Mouse (Mus musculus) embryonic stem cell, embryonic (primary cell): ENCODE measurements around the gene Smoc1.

Experiments
- CTCF ChIA-PET, 4 experiments: fragments of 300-600 bp in 2 of 4; fragments of 350-600 bp in 2 of 4; sonication (Branson Sonifier 250); formaldehyde crosslinking; loops; one replicate each; lab custom pipeline; 2022; ENCODE audit warnings: inconsistent platforms in 2 of 4; lab: Charles Lee
- POLR2A ChIA-PET, 4 experiments: fragments of 300-600 bp in 2 of 4; fragments of 350-600 bp in 2 of 4; sonication (Branson Sonifier 250); formaldehyde crosslinking; loops; one replicate each; lab custom pipeline; 2022; ENCODE audit warnings: antibody characterized with exemption in 4 of 4, inconsistent platforms in 1 of 4; lab: Charles Lee

Gene Smoc1

GRCm38 (mm10) chr12:81013496-81013895, 13.1 kb upstream of the Smoc1 start:
- POLR2A ChIA-PET = interaction anchor here in 3 of 4 experiments (0.7 to 1.5 kb wide), 15 partner anchors 10 to 155 kb away, joined by 3 to 6 read pairs (median 3); partner anchors contain the start of genes Srsf5 (in 3 of the 3) and Smoc1 (in 2 of the 3)
- CTCF ChIA-PET = interaction anchor here in 2 of 4 experiments (0.6 to 1.1 kb wide), 2 partner anchors 9 to 567 kb away, joined by 4 read pairs; no protein-coding TSS in a partner anchor

GRCm38 (mm10) chr12:81017624-81018023, 9.0 kb upstream of the Smoc1 start:
- CTCF ChIA-PET = interaction anchor here in 2 of 4 experiments (0.6 to 1.6 kb wide), 4 partner anchors 9 to 890 kb away, joined by 3 to 7 read pairs (median 4); partner anchors contain the start of gene Smoc1 (in 1 of the 2)
- POLR2A ChIA-PET = interaction anchor here in 3 of 4 experiments (0.6 to 7.1 kb wide), 27 partner anchors 8 to 166 kb away, joined by 3 to 108 read pairs (median 7); partner anchors contain the start of genes Smoc1 (in 3 of the 3) and Srsf5 (in 2 of the 3)

GRCm38 (mm10) chr12:81018516-81019279, 7.9 kb upstream of the Smoc1 start:
- CTCF ChIA-PET = interaction anchor here in 3 of 4 experiments (0.6 to 1.6 kb wide), 5 partner anchors 8 to 282 kb away, joined by 3 to 9 read pairs (median 4); partner anchors contain the start of gene Smoc1 (in 1 of the 3)
- POLR2A ChIA-PET = interaction anchor here (0.5 to 7.1 kb wide), 50 partner anchors 8 to 781 kb away, joined by 3 to 108 read pairs (median 5); partner anchors contain the start of genes Smoc1 (in 3 of the 4), Srsf5 (in 3 of the 4), Med6 (in 1 of the 4) and Slc10a1 (in 1 of the 4)

GRCm38 (mm10) chr12:81019280-81019935, 7.2 kb upstream of the Smoc1 start:
- ChIA-PET POLR2A (interaction anchor here (0.5 to 7.1 kb wide), 41 partner anchors 7 to 782 kb away, joined by 3 to 108 read pairs (median 6); partner anchors contain the start of genes Smoc1 (in 3 of the 4), Srsf5 (in 3 of the 4) and Med6 (in 1 of the 4)), CTCF (interaction anchor here in 2 of 4 experiments (0.9 to 1.1 kb wide), 2 partner anchors 124 to 141 kb away, joined by 3 to 4 read pairs; no protein-coding TSS in a partner anchor)

GRCm38 (mm10) chr12:81024407-81024806, 2.2 kb upstream of the Smoc1 start:
- ChIA-PET CTCF (interaction anchor here in 1 of 4 experiments (0.6 kb wide), 1 partner anchor 107 kb away, joined by 3 read pairs; no protein-coding TSS in a partner anchor), POLR2A (interaction anchor here in 3 of 4 experiments (0.6 to 6.6 kb wide), 14 partner anchors 9 to 144 kb away, joined by 3 to 56 read pairs (median 4); partner anchors contain the start of gene Srsf5 (in 2 of the 3))

- CTCF ChIA-PET = interaction anchor here in 1 of 4 experiments (0.7 kb wide), 1 partner anchor 447 kb away, joined by 3 read pairs; no protein-coding TSS in a partner anchor
- POLR2A ChIA-PET = interaction anchor here in 3 of 4 experiments (0.9 to 6.6 kb wide), 10 partner anchors 8 to 143 kb away, joined by 4 to 56 read pairs (median 12); partner anchors contain the start of gene Srsf5 (in 1 of the 3)
Measured at GRCm38 (mm10) chr12:81024993-81025392, 1.6 kb upstream of the Smoc1 start.

- POLR2A ChIA-PET = interaction anchor here (0.5 to 8.5 kb wide), 51 partner anchors 7 to 458 kb away, joined by 3 to 108 read pairs (median 4); partner anchors contain the start of genes Srsf5 (in 3 of the 4), Susd6 (in 2 of the 4) and Cox16 (in 1 of the 4)
Measured at GRCm38 (mm10) chr12:81026995-81027942, 661 bp downstream of the Smoc1 start.

GRCm38 (mm10) chr12:81028291-81028920, 1.8 kb downstream of the Smoc1 start:
- CTCF ChIA-PET = interaction anchor here in 1 of 4 experiments (0.6 kb wide), 1 partner anchor 20 kb away, joined by 5 read pairs; no protein-coding TSS in a partner anchor
- POLR2A ChIA-PET = interaction anchor here in 3 of 4 experiments (0.7 to 8.5 kb wide), 17 partner anchors 7 to 140 kb away, joined by 3 to 108 read pairs (median 4); no protein-coding TSS in a partner anchor

More at GRCm38 (mm10) chr12:81026995-81027942, 661 bp downstream of the Smoc1 start:
- CTCF ChIA-PET = interaction anchor here in 2 of 4 experiments (0.6 to 1.4 kb wide), 5 partner anchors 9 to 155 kb away, joined by 3 to 5 read pairs (median 4); no protein-coding TSS in a partner anchor

- CTCF ChIA-PET = no interaction called here
- POLR2A ChIA-PET = interaction anchor here in 3 of 4 experiments (0.6 to 8.5 kb wide), 10 partner anchors 9 to 802 kb away, joined by 3 to 108 read pairs (median 3); partner anchors contain the start of gene Srsf5 (in 1 of the 3)
Measured at GRCm38 (mm10) chr12:81029731-81030130, 3.1 kb downstream of the Smoc1 start.

GRCm38 (mm10) chr12:81031579-81031978, 5.0 kb downstream of the Smoc1 start:
- ChIA-PET POLR2A (interaction anchor here in 2 of 4 experiments (0.7 to 8.5 kb wide), 9 partner anchors 10 to 173 kb away, joined by 3 to 108 read pairs (median 3); partner anchors contain the start of gene Srsf5 (in 1 of the 2)), CTCF (no interaction called here)

- POLR2A ChIA-PET = interaction anchor here in 3 of 4 experiments (0.6 to 8.5 kb wide), 15 partner anchors 8 to 315 kb away, joined by 3 to 108 read pairs (median 4); partner anchors contain the start of genes Smoc1 (in 1 of the 3) and Srsf5 (in 1 of the 3)
Measured at GRCm38 (mm10) chr12:81033389-81034041, 6.9 kb downstream of the Smoc1 start.

GRCm38 (mm10) chr12:81034042-81034417, 7.4 kb downstream of the Smoc1 start:
- ChIA-PET POLR2A (interaction anchor here in 2 of 4 experiments (0.7 to 8.5 kb wide), 18 partner anchors 8 to 277 kb away, joined by 3 to 108 read pairs (median 6); partner anchors contain the start of genes Smoc1 (in 2 of the 2) and Srsf5 (in 1 of the 2)), CTCF (interaction anchor here in 1 of 4 experiments (0.7 kb wide), 1 partner anchor 151 kb away, joined by 3 read pairs; no protein-coding TSS in a partner anchor)

More at GRCm38 (mm10) chr12:81033389-81034041, 6.9 kb downstream of the Smoc1 start:
- CTCF ChIA-PET = interaction anchor here in 2 of 4 experiments (0.7 to 0.8 kb wide), 2 partner anchors 138 to 152 kb away, joined by 3 read pairs; no protein-coding TSS in a partner anchor

- POLR2A ChIA-PET = interaction anchor here (0.5 to 6.3 kb wide), 16 partner anchors 9 to 91 kb away, joined by 3 to 56 read pairs (median 6); partner anchors contain the start of genes Smoc1 (in 3 of the 4) and Srsf5 (in 1 of the 4)
- CTCF ChIA-PET = interaction anchor here in 1 of 4 experiments (1.8 kb wide), 1 partner anchor 10 kb away, joined by 5 read pairs; no protein-coding TSS in a partner anchor
Measured at GRCm38 (mm10) chr12:81035850-81036249, 9.2 kb downstream of the Smoc1 start.

- POLR2A ChIA-PET = interaction anchor here in 3 of 4 experiments (0.6 to 1.7 kb wide), 13 partner anchors 9 to 93 kb away, joined by 3 to 11 read pairs (median 4); partner anchors contain the start of gene Smoc1 (in 3 of the 3)
- CTCF ChIA-PET = interaction anchor here in 3 of 4 experiments (0.6 to 1.0 kb wide), 6 partner anchors 12 to 369 kb away, joined by 3 to 10 read pairs (median 4); partner anchors contain the start of gene Smoc1 (in 1 of the 3)
Measured at GRCm38 (mm10) chr12:81043616-81044015, 17.0 kb downstream of the Smoc1 start.
